Mouse (Mus musculus) embryonic facial prominence, embryonic 11.5 days (tissue): ENCODE measurements around the gene Myh4. TPM values are rescaled to one million over a fixed set of nuclear protein-coding genes. Genes with fewer than 3 reads are reported as not detected.

Experiments used
- ATAC-seq: fragments of 200-750 bp; cut with Nextera tagmentation; replicated peaks from 2 replicates; pipeline ENCODE4 v1.8.0; 2017; ENCODE audit warnings: low read depth; ENCODE audit not compliant: insufficient number of reproducible peaks, low FRiP score, low TSS enrichment
- DNase-seq: peaks from one replicate; pipeline ENCODE4 v3.0.0-alpha.2; 2015; ENCODE audit warnings: low spot score
- H3K27ac ChIP-seq: fragments of 300-500 bp; sonication (generic); replicated peaks from 2 replicates; pipeline ENCODE4 v1.5.1; 2014; ENCODE audit warnings: mild to moderate bottlenecking, low read depth, low read length, control low read depth
- H3K27me3 ChIP-seq: fragments of 300-500 bp; sonication (generic); 2 replicates; pipeline ENCODE4 v1.6.1; 2014; ENCODE audit warnings: mild to moderate bottlenecking, low read length, moderate library complexity, mixed read lengths; ENCODE audit not compliant: control insufficient read depth, insufficient read depth
- H3K36me3 ChIP-seq: fragments of 300-500 bp; sonication (generic); replicated peaks from 2 replicates; pipeline ENCODE4 v1.6.1; 2014; ENCODE audit warnings: low read depth, mild to moderate bottlenecking, low read length, moderate library complexity, mixed read lengths; ENCODE audit not compliant: control insufficient read depth, insufficient read depth
- H3K4me1 ChIP-seq: fragments of 300-500 bp; sonication (generic); 2 replicates; pipeline ENCODE4 v1.6.1; 2014; ENCODE audit warnings: low read length, mixed read lengths; ENCODE audit not compliant: control insufficient read depth, insufficient read depth
- H3K4me2 ChIP-seq: fragments of 300-500 bp; sonication (generic); 2 replicates; pipeline ENCODE4 v1.6.1; 2014; ENCODE audit warnings: low read depth, mild to moderate bottlenecking, control low read depth, low read length, moderate library complexity
- H3K4me3 ChIP-seq: fragments of 300-500 bp; sonication (generic); 2 replicates; pipeline ENCODE4 v1.5.1; 2014; ENCODE audit warnings: low read depth, low read length, control low read depth
- H3K9ac ChIP-seq: fragments of 300-500 bp; sonication (generic); replicated peaks from 2 replicates; pipeline ENCODE4 v1.6.1; 2014; ENCODE audit warnings: mild to moderate bottlenecking, control low read depth, low read length
- H3K9me3 ChIP-seq: fragments of 300-500 bp; sonication (generic); replicated peaks from 2 replicates; pipeline ENCODE4 v1.6.1; 2016; ENCODE audit warnings: mild to moderate bottlenecking, low read length, inconsistent platforms, mixed read lengths; ENCODE audit not compliant: control insufficient read depth
- WGBS: fragments of 180-500 bp; shearing (Covaris S2); extraction: QIAGEN DNeasy Blood & Tissue Kit; methylation state at CpG from one replicate; pipeline ENCODE4 v1.1.7; 2014; 5-methylcytosine and 5-hydroxymethylcytosine counted together
- polyA plus RNA-seq: library from polyadenylated mRNA; unstranded; fragments of >200 nt; fragmentation: Nextera tagmentation; extraction: Ambion mirVana; gene quantifications from 2 replicates; pipeline ENCODE4 v1.2.1, GENCODE M21; 2014

Myh4 gene
- polyA plus RNA-seq, 1 experiment from 2014 or later = 0.06 TPM

DNA sequence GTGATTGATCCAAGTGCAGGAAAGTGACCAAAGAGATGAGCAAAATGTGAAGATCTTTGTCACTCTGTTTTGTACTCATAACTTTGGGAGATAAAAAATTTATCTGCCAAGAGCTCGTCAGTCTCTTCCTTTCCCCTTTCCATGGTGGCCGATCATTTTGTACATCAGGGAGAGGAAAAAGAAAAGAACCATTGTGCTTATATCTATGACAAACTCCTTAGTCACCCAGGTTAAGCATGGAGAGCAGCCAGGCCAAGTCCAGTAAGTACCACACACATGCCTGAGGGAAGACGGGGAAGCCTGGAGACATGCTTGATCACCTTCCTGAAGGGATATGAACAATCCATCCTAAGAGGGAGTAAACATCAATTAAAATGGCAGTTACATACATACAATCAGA lies 13.4 kb upstream of the Myh4 start:
- no peaks in the 10 kb centered on the region for H3K9me3 ChIP-seq
- H3K27me3 ChIP-seq = no peaks in the 10 kb centered on the region
- H3K4me1 ChIP-seq = no peaks in the 10 kb centered on the region
- ATAC-seq (no peak), DNase-seq (no peak)
- no peak overlapping the region for H3K4me3 ChIP-seq
- no peak overlapping the region for H3K27ac ChIP-seq
- H3K4me2 ChIP-seq = no peak overlapping the region
- H3K36me3 ChIP-seq = no peaks in the 10 kb centered on the region
- no peak overlapping the region for H3K9ac ChIP-seq
- 80% methylated on average over 2 of the region's 3 CpGs for WGBS

DNA sequence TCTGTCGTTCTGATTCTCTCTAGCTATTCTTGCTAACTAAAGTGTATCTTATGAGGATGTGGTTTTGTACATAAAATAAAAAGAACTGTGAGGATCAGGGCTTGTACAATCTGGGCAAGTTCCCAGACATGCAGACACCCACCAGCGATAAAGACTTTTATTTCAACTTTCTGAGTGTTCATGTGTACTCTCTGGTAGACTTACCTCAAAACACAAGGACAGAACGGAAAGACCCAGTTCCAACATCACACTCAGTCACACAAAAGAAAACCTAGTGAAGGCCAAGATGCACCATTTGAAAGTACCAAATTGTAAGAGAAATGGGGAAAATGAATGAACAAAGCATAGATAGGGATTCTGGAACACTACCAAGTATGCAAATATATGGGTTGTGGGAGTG lies 9.1 kb upstream of the Myh4 start:
- no peak overlapping the region for H3K27ac ChIP-seq
- H3K4me2 ChIP-seq = no peak overlapping the region
- H3K9ac ChIP-seq = no peak overlapping the region
- ATAC-seq = no peak
- 85% methylated on average over 3 of the region's 3 CpGs for WGBS
- no peaks in the 10 kb centered on the region for H3K4me1 ChIP-seq
- no peaks in the 10 kb centered on the region for H3K9me3 ChIP-seq
- H3K27me3 ChIP-seq = no peaks in the 10 kb centered on the region
- no peak for DNase-seq
- H3K36me3 ChIP-seq = no peaks in the 10 kb centered on the region
- H3K4me3 ChIP-seq = no peak overlapping the region

DNA sequence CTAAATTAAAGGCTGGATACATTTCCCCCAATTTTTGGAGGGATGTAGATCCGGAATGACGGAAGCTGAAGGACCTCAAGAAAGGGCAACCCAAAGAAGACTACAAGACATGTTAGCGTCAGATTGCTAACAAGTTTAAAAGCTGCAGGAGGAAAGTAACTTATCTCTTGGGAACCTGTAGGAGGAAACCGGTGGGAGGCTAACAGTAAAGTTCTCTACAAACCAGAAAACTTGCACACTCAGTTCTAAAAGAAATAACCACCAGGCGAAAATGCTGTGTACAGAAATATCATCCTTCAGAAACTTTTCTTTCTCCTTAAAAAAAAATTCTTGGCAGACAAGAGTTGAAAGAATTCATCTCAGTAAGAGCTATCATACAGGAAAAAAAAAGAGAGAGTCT lies 8.7 kb upstream of the Myh4 start:
- ATAC-seq = no peak
- 85% methylated on average over 5 of the region's 5 CpGs for WGBS
- no peak for DNase-seq
- Histone ChIP-seq H3K9me3 (no peaks in the 10 kb centered on the region), H3K4me3 (no peak overlapping the region), H3K27ac (no peak overlapping the region), H3K27me3 (no peaks in the 10 kb centered on the region), H3K4me1 (no peaks in the 10 kb centered on the region), H3K9ac (no peak overlapping the region), H3K36me3 (no peaks in the 10 kb centered on the region), H3K4me2 (no peak overlapping the region)

DNA sequence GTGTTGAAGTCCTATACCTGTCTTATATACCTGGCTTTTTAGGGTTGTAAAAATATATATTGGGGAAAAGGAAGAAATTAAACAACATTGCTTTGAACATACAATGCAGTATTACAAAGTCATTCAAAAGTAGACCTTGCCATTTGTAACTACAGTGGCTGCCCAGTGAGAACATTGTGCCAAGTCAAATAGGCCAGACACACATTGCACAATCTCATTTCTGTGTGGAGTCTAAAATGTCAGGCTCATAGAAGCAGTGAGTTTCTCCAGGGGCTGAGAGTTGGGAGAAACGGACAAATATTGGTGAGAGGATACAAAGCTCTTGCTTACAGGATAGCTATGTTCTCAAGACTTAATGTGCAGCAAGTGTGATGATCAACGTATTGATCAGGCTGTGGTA lies 7.9 kb upstream of the Myh4 start:
- Histone ChIP-seq H3K4me1 (no peaks in the 10 kb centered on the region), H3K4me3 (no peak overlapping the region), H3K9ac (no peak overlapping the region), H3K27ac (no peak overlapping the region), H3K9me3 (no peaks in the 10 kb centered on the region), H3K36me3 (no peaks in the 10 kb centered on the region), H3K4me2 (no peak overlapping the region), H3K27me3 (no peaks in the 10 kb centered on the region)
- WGBS = 77% methylated on average over 2 of the region's 2 CpGs
- ATAC-seq (no peak), DNase-seq (no peak)

DNA sequence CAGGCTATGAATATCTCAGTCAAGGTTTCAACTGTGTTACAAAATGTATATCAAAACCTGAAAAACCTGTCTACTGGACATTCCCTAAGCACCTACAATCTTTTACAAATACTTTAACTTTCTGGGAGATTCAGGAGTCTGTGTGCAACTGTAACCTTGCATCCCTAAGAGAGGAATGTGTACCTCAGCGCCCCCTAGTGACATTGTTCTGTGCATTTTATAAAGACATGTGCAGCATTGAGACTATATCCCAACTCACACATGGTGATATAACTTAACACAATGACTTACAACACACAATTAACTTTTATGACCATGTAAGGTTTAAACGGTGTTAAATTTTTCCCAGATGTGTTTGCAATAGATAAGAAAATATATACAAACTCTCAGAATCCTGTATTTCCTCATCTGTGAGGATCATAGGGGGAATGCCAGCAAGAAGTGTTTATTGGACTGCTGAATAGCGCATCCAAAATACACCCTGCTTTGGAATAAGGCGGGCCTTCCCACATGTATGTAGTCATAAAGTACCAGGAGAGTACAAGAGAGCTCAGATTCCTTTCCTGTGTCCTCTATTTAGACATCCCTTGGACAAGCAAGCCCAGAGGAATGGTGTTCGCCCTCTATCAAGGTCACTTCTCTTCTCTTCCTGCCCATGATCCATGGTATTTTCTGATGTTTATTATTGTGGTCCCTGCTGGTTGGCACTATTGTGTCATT lies 2.0 kb upstream of the Myh4 start:
- Histone ChIP-seq H3K36me3 (no peaks in the 10 kb centered on the region), H3K9ac (no peak overlapping the region), H3K4me3 (no peak overlapping the region), H3K4me2 (no peak overlapping the region), H3K27ac (no peak overlapping the region), H3K27me3 (no peaks in the 10 kb centered on the region), H3K9me3 (no peaks in the 10 kb centered on the region), H3K4me1 (no peaks in the 10 kb centered on the region)
- peak; percentile 73 for DNase-seq
- WGBS = 63% methylated on average over 5 of the region's 5 CpGs
- no peak for ATAC-seq

DNA sequence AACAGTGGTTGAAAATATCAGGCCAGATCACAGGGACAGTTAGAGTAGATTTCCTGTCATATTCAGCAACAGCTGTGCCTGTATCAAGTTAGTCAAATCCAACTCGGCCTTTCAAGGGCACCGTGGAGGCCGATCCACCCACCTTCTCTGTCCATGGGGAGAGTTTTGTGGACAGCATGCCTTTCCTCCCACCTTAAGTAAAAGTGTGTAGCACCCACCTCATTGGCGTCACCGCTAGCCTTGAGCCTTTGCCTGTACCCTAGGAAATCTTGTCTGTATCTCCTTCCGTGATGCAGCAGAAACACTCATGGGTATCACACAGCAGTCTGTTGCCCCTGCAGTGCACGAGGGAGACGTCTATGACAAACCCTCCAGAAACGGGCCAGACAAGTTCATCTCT lies 1.0 kb upstream of the Myh4 start:
- H3K4me3 ChIP-seq = no peak overlapping the region
- H3K36me3 ChIP-seq = no peaks in the 10 kb centered on the region
- no peaks in the 10 kb centered on the region for H3K9me3 ChIP-seq
- no peak overlapping the region for H3K4me2 ChIP-seq
- no peak overlapping the region for H3K9ac ChIP-seq
- ATAC-seq (no peak), DNase-seq (no peak)
- no peak overlapping the region for H3K27ac ChIP-seq
- 78% methylated on average over 9 of the region's 9 CpGs for WGBS
- H3K27me3 ChIP-seq = no peaks in the 10 kb centered on the region
- H3K4me1 ChIP-seq = no peaks in the 10 kb centered on the region

DNA sequence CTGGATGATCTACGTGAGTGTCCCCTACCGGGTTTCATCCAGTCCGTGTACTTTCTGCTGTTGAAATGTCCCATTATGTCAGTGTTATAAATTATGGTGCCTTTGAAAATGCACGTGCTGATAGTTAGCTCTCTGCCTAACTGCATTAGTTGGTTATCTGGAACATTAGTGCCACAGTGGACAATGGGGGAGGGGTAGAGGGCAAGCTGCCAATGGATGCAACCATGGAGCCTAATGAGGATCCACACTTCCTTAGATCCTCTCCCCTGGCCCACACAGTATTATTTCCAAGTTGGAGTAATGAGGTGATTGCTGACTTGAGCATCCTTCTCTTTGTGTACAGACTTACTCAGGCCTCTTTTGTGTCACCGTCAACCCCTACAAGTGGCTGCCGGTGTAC lies 3.2 kb downstream of the Myh4 start:
- Histone ChIP-seq H3K4me2 (no peak overlapping the region), H3K36me3 (no peaks in the 10 kb centered on the region), H3K9me3 (no peaks in the 10 kb centered on the region), H3K27ac (no peak overlapping the region), H3K27me3 (no peaks in the 10 kb centered on the region), H3K4me3 (no peak overlapping the region), H3K9ac (no peak overlapping the region), H3K4me1 (no peaks in the 10 kb centered on the region)
- ATAC-seq (no peak), DNase-seq (no peak)
- WGBS = 93% methylated on average over 6 of the region's 6 CpGs

DNA sequence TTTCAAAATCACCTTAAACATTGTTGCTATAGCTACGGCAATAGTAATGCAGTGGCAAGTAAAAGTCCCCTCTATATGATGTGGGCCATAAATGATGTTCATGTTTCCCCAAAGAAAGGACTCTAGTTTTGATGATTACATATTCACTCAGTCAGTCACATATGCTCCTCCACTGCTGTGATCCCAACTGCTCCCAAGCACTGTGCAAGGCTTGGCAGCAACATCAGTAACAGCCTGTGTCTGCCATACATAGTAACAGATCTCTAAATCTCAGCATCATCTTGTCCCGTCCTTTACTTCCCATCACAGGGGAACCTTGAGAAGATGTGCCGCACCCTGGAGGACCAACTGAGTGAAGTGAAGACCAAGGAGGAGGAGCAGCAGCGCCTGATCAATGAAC lies 15.9 kb downstream of the Myh4 start:
- Histone ChIP-seq H3K27ac (no peak overlapping the region), H3K9me3 (no peaks in the 10 kb centered on the region), H3K4me3 (no peak overlapping the region), H3K27me3 (no peaks in the 10 kb centered on the region), H3K9ac (no peak overlapping the region), H3K4me1 (no peaks in the 10 kb centered on the region), H3K36me3 (no peaks in the 10 kb centered on the region), H3K4me2 (no peak overlapping the region)
- DNase-seq (no peak), ATAC-seq (no peak)
- WGBS = 97% methylated on average over 4 of the region's 4 CpGs
